Mouse (Mus musculus) hematopoietic stem cell, adult 5-6 weeks (primary cell): ENCODE data around the gene Asl. TPM values are rescaled to one million over a fixed set of nuclear protein-coding genes. Genes with fewer than 3 reads are reported as not detected.
"Not testable (repeated sequence)": the region's sequence is repeated elsewhere in the genome, so short reads cannot be mapped to it uniquely, and the experiment has no call there.

ENCODE experiments used
- ATAC-seq, 2 experiments: fragments of 125-278 bp in 1 of 2; replicated peaks in 1 of 2; 2 replicates each; pipeline ENCODE4 v1.8.0; 2016 to 2017; ENCODE audit warnings: inconsistent platforms in 2 of 2, mild to moderate bottlenecking in 2 of 2, moderate number of reproducible peaks in 2 of 2, low read depth in 1 of 2, moderate TSS enrichment in 1 of 2; ENCODE audit not compliant: low FRiP score in 2 of 2, poor library complexity in 2 of 2, severe bottlenecking in 2 of 2, insufficient read depth in 1 of 2, low TSS enrichment in 1 of 2
- total RNA-seq: library from RNA; stranded (forward); fragments of 172-1452, 232-1000 nt; gene quantifications from 2 replicates; pipeline ENCODE4 v1.2.3, GENCODE M21; 2017

Gene Asl
- total RNA-seq, 1 experiment from 2014 or later: 27.1 TPM

DNA sequence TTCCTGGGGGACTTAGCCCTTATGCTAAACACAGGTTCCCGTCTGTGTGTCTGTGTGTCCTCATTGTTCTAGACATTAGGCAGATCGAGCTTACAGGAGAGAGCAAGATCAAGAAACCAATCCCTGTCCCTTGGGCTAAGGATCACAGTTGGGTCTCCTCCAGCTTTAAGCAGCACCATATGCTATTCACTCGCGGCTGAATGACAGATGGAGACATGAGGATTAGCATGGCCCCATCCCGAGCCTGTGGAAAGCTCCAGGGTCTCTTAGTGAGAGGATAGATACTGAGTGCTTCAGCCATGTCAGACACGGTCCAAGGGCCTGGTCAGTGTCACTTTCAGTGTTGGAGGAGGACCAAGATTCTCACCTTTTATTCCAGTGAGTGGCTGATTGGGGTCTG, 21.4 kb upstream of the Asl start:
- no peak for ATAC-seq

GRCm38 (mm10) chr5:130048786-130049520, 19.9 kb upstream of the Asl start:
- ATAC-seq: no peak

DNA sequence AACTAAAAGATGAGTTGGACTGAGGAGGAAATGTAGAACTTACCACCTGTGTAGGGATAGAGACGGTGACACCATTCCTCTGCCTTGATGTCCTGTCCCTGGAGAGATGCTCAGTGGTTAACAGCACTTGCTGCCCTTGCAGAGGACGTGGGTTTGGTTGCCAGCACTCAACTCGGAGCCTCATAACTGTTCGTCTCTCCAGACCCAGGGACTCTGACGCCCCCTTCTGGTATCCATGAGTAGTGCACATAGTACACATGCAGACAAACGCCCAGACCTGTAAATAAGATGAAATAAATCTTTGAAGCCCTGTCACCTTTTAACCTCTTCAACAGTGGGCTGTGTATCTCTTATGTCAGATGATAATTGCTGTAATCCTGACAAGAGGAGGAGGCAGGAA, 18.0 kb upstream of the Asl start:
- ATAC-seq: no peak

- ATAC-seq: no peak
Measured at GRCm38 (mm10) chr5:130046589-130046988, 17.5 kb upstream of the Asl start.

DNA sequence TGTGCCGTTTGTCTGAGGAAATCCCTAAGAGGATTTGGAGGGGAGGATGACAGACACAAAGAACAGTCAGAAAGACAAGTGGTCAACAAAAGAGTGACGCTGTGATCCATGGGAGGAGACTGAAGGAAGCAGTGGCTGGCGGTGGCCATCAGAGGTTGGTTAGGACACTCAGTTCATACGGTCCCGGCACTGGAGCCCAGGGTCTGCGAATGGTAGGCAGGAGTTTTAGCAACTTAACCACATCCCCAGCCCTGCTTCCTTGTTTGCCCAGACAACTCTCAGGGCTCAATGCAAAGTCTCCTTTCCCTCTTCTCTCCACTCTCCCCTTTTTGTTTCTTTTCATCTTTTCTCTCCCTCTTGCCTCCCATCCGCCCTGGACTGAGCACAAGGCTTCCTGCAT, 17.1 kb upstream of the Asl start:
- no peak for ATAC-seq

DNA sequence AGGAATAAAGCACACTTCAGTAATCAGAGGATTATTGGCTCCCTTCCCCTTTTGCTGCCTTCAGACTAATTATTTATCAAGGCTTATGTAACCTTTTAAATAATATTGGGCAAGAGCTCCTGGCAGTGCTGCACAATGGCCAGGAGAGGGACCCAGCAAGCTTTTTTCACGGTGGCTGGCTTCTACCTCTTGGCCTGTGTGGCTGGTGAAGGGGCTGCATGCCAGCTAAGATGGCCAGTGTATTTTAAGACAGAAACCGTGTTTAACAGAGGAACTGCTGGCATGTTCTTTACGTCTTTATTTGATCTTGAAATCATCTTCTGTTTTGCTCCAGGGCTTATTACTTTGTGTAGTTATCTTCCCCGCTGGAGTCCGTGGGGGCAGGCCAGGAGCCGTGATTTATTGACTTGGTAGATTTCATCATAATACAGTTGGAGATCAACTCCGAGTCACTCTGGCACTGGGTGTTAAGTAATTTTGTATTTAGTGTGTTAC, 15.2 kb upstream of the Asl start:
- peak; percentile 68 to 74 for ATAC-seq

GRCm38 (mm10) chr5:130043741-130044140, 14.7 kb upstream of the Asl start:
- ATAC-seq: no peak

DNA sequence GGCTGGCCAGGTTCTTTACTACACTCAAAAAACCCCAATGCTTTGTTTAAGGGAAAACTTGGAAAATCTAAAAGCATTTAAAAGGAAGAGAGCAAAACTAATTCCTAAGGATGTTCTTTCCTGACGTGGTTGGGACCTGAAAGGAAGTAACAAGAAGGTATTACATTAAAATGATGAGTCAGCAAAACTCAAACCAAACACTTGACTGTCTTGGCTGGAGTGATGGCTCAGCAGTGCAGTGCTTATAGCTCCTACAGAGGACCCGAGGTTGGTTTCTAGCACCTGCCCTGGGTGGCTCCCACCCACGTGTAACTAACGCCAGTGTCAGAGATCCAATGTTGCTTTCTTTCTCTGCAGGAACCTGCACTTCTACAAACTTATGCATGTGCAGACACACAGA, 12.2 kb upstream of the Asl start:
- no peak for ATAC-seq

DNA sequence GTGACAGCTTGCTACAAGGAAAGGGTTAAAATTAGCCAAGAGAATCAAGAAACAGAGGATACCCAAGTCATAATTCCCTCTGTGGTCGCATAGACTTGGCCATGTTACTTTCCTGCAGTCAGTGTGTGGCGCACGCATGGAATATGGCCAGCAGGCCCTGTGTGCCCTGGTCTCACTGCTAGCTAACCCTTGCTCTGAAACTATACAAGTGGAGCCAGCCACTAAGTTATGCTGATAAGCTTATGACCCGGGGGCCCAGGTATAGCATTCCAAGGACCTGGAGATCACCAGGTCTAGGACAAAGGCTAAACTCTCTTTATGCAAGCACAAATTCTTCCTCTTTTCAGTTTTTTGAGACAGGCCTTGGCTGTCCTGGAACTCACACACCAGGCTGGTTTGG, 11.8 kb upstream of the Asl start:
- no peak for ATAC-seq

DNA sequence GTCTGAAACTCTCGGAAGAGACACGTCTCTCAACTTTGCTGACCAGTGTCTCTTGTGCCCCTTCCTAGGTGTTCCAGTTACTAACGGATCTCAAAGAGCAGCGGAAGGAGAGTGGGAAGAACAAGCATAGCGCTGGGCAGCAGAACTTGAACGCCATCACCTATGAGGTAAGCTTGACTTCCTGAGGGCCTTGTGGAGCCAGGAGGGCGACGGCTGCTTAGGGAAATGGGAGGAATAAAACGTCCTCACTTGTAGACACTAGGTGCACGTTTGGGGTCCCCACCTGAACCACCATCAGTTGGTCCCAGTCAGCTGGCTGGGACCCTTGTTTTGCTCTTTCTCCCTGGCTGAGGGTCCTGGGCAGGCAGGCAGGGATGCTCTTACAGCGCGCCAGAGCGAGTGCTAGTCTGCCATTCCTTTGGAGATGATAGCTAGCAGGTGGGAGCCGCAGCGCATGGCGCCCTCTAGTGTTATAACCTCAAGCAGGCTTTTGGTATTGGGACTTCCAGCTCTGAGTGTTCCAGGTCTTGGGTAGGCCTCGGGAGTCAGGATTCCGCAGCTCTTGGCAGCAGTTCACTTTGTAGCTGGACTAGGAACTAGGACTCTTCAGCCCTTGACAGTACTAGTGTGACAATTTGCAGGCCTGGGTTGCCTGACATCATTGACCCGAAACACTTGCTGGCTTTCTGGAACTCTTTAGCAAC, 8.9 kb upstream of the Asl start:
- peak in 1 of 2 experiments; percentile 68; a peak in 2 of 4 replicates for ATAC-seq

GRCm38 (mm10) chr5:130036300-130036699, 7.3 kb upstream of the Asl start:
- ATAC-seq: not testable (repeated sequence)

DNA sequence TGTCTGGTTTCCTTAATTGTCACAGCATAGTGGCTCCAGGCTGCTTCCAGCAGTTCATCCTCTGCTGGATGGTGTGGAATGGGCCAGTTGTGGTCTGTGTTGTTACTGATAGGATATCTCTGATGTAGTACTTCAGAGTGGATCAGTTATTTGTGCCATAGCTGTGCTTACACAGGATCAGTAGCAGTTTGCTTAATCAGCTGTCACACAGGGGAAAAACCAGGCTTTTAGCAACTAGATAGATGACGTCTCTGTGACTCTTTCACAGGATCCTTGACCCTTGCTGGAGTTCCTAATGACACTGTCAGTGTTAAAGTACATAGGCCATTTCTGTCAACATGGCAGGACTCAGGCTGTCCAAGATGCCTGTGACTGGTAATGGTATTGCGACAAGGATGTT, 4.8 kb upstream of the Asl start:
- no peak for ATAC-seq

GRCm38 (mm10) chr5:130031410-130032390, 2.7 kb upstream of the Asl start:
- ATAC-seq: no peak

DNA sequence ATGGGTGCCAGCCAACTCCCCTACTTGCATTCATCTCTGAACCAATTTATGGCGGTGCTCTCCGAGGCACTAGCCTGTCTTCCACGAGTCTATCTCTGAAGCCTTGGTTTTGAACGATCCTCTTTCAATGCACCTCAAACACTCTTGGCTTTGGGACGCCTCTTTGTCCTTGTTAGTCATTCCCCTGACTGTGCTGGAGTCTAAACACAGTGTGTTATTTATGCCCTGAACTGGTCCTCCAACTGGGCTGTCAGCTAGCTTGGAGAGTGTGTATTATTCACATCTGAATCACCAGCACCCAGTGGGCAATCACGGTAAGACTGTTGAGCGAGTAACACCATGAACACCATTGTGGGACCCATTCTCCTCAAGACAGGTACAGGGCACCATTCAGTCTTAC, 1.4 kb downstream of the Asl start:
- ATAC-seq: no peak

GRCm38 (mm10) chr5:130027134-130027533, 1.9 kb downstream of the Asl start:
- ATAC-seq: no peak

- ATAC-seq: peak; percentile 93 to 94
Measured at GRCm38 (mm10) chr5:130023767-130024539, 5.1 kb downstream of the Asl start.
